Mouse (Mus musculus): Measurements from ENCODE around the gene Ush2a. TPM values are rescaled to one million over a fixed set of nuclear protein-coding genes. Genes with fewer than 3 reads are reported as not detected.

The Ush2a gene
- polyA plus RNA-seq, 1 experiment from 2014 or later = 0.09 TPM

- 56% methylated on average over 4 of the region's 4 CpGs for WGBS
- peaks cover 23% of the 10 kb centered on the region for H3K4me1 ChIP-seq
- no peak overlapping the region for H3K4me3 ChIP-seq
- H3K27ac ChIP-seq (replicated peaks) = no peak overlapping the region
- no peaks in the 10 kb centered on the region for H3K27me3 ChIP-seq (replicated peaks; ENCODE audit: low read depth, poor library complexity, severe bottlenecking)
- H3K9me3 ChIP-seq = no peaks in the 10 kb centered on the region
- no peaks in the 10 kb centered on the region for H3K36me3 ChIP-seq (replicated peaks)
- no peak for DNase-seq (ENCODE audit: low spot score)
Measured at GRCm38 (mm10) chr1:188896906-188897551, 635.2 kb downstream of the Ush2a start.

- Histone ChIP-seq H3K36me3 (replicated peaks) (no peaks in the 10 kb centered on the region), H3K4me3 (no peak overlapping the region), H3K27ac (replicated peaks) (no peak overlapping the region), H3K9me3 (no peaks in the 10 kb centered on the region), H3K4me1 (peaks cover 7% of the 10 kb centered on the region), H3K27me3 (replicated peaks; ENCODE audit: low read depth, poor library complexity, severe bottlenecking) (no peaks in the 10 kb centered on the region)
- WGBS = 69% methylated on average over 10 of the region's 10 CpGs
- DNase-seq (ENCODE audit: low spot score) = no peak
Measured at GRCm38 (mm10) chr1:188904091-188904490, 642.3 kb downstream of the Ush2a start.

- WGBS = 90% methylated on average over 7 of the region's 7 CpGs
- peaks cover 7% of the 10 kb centered on the region for H3K4me1 ChIP-seq
- H3K36me3 ChIP-seq (replicated peaks) = no peaks in the 10 kb centered on the region
- H3K27me3 ChIP-seq (replicated peaks; ENCODE audit: low read depth, poor library complexity, severe bottlenecking) = no peaks in the 10 kb centered on the region
- no peak overlapping the region for H3K4me3 ChIP-seq
- DNase-seq (ENCODE audit: low spot score) = no peak
- H3K9me3 ChIP-seq = no peaks in the 10 kb centered on the region
- H3K27ac ChIP-seq (replicated peaks) = no peak overlapping the region
Measured at GRCm38 (mm10) chr1:188906175-188906574, 644.4 kb downstream of the Ush2a start.

- Histone ChIP-seq H3K4me1 (peaks cover 4% of the 10 kb centered on the region), H3K4me3 (no peak overlapping the region), H3K36me3 (replicated peaks) (no peaks in the 10 kb centered on the region), H3K27ac (replicated peaks) (no peak overlapping the region), H3K9me3 (no peaks in the 10 kb centered on the region), H3K27me3 (replicated peaks; ENCODE audit: low read depth, poor library complexity, severe bottlenecking) (no peaks in the 10 kb centered on the region)
- no peak for DNase-seq (ENCODE audit: low spot score)
- 93% methylated on average over 11 of the region's 11 CpGs for WGBS
Measured at GRCm38 (mm10) chr1:188910656-188911055, 648.8 kb downstream of the Ush2a start.

GRCm38 (mm10) chr1:188919946-188920345 lies 658.1 kb downstream of the Ush2a start:
- 45% methylated on average over 1 of the region's 1 CpGs for WGBS
- no peaks in the 10 kb centered on the region for H3K4me1 ChIP-seq
- no peak for DNase-seq (ENCODE audit: low spot score)
- H3K27ac ChIP-seq (replicated peaks) = no peak overlapping the region
- H3K27me3 ChIP-seq (replicated peaks; ENCODE audit: low read depth, poor library complexity, severe bottlenecking) = no peaks in the 10 kb centered on the region
- no peak overlapping the region for H3K4me3 ChIP-seq
- H3K36me3 ChIP-seq (replicated peaks) = no peaks in the 10 kb centered on the region
- no peaks in the 10 kb centered on the region for H3K9me3 ChIP-seq

- H3K4me1 ChIP-seq = no peaks in the 10 kb centered on the region
- WGBS = 94% methylated on average over 14 of the region's 14 CpGs
- H3K27me3 ChIP-seq (replicated peaks; ENCODE audit: low read depth, poor library complexity, severe bottlenecking) = no peaks in the 10 kb centered on the region
- H3K4me3 ChIP-seq = no peak overlapping the region
- H3K36me3 ChIP-seq (replicated peaks) = no peaks in the 10 kb centered on the region
- no peak for DNase-seq (ENCODE audit: low spot score)
- no peak overlapping the region for H3K27ac ChIP-seq (replicated peaks)
- H3K9me3 ChIP-seq = peaks cover 4% of the 10 kb centered on the region; the same call in 1 of the 2 replicates
Measured at GRCm38 (mm10) chr1:188937246-188937780, 675.5 kb downstream of the Ush2a start.

GRCm38 (mm10) chr1:188945326-188945725 lies 683.5 kb downstream of the Ush2a start:
- H3K27me3 ChIP-seq (replicated peaks; ENCODE audit: low read depth, poor library complexity, severe bottlenecking) = no peaks in the 10 kb centered on the region

GRCm38 (mm10) chr1:188946849-188947248 lies 685.0 kb downstream of the Ush2a start:
- Histone ChIP-seq H3K27ac (replicated peaks) (no peak overlapping the region), H3K9me3 (no peaks in the 10 kb centered on the region), H3K4me1 (no peaks in the 10 kb centered on the region), H3K4me3 (no peak overlapping the region), H3K36me3 (replicated peaks) (no peaks in the 10 kb centered on the region), H3K27me3 (replicated peaks; ENCODE audit: low read depth, poor library complexity, severe bottlenecking) (no peaks in the 10 kb centered on the region)
- no peak for DNase-seq (ENCODE audit: low spot score)
- WGBS = 90% methylated on average over 11 of the region's 11 CpGs

More at GRCm38 (mm10) chr1:188945326-188945725, 683.5 kb downstream of the Ush2a start:
- DNase-seq (ENCODE audit: low spot score) = no peak
- no peak overlapping the region for H3K27ac ChIP-seq (replicated peaks)
- WGBS = 48% methylated on average over 8 of the region's 8 CpGs
- no peaks in the 10 kb centered on the region for H3K9me3 ChIP-seq
- H3K36me3 ChIP-seq (replicated peaks) = no peaks in the 10 kb centered on the region
- H3K4me1 ChIP-seq = no peaks in the 10 kb centered on the region
- H3K4me3 ChIP-seq = no peak overlapping the region

GRCm38 (mm10) chr1:188947794-188948193 lies 686.0 kb downstream of the Ush2a start:
- WGBS = 56% methylated on average over 5 of the region's 5 CpGs

GRCm38 (mm10) chr1:188948276-188948675 lies 686.5 kb downstream of the Ush2a start:
- Histone ChIP-seq H3K9me3 (no peaks in the 10 kb centered on the region), H3K27me3 (replicated peaks; ENCODE audit: low read depth, poor library complexity, severe bottlenecking) (no peaks in the 10 kb centered on the region), H3K27ac (replicated peaks) (no peak overlapping the region), H3K36me3 (replicated peaks) (no peaks in the 10 kb centered on the region), H3K4me1 (no peaks in the 10 kb centered on the region), H3K4me3 (no peak overlapping the region)
- no peak for DNase-seq (ENCODE audit: low spot score)
- 85% methylated on average over 9 of the region's 9 CpGs for WGBS

More at GRCm38 (mm10) chr1:188947794-188948193, 686.0 kb downstream of the Ush2a start:
- H3K27me3 ChIP-seq (replicated peaks; ENCODE audit: low read depth, poor library complexity, severe bottlenecking) = no peaks in the 10 kb centered on the region
- DNase-seq (ENCODE audit: low spot score) = peak; percentile 17
- no peaks in the 10 kb centered on the region for H3K4me1 ChIP-seq
- H3K4me3 ChIP-seq = no peak overlapping the region
- no peak overlapping the region for H3K27ac ChIP-seq (replicated peaks)
- H3K9me3 ChIP-seq = no peaks in the 10 kb centered on the region
- H3K36me3 ChIP-seq (replicated peaks) = no peaks in the 10 kb centered on the region

- Histone ChIP-seq H3K4me1 (no peaks in the 10 kb centered on the region), H3K4me3 (no peak overlapping the region), H3K9me3 (no peaks in the 10 kb centered on the region), H3K36me3 (replicated peaks) (no peaks in the 10 kb centered on the region), H3K27ac (replicated peaks) (no peak overlapping the region), H3K27me3 (replicated peaks; ENCODE audit: low read depth, poor library complexity, severe bottlenecking) (no peaks in the 10 kb centered on the region)
- DNase-seq (ENCODE audit: low spot score) = no peak
- 93% methylated on average over 6 of the region's 6 CpGs for WGBS
Measured at GRCm38 (mm10) chr1:188951091-188951490, 689.3 kb downstream of the Ush2a start.

- H3K4me3 ChIP-seq = no peak overlapping the region
- WGBS = 88% methylated on average over 4 of the region's 4 CpGs
- no peaks in the 10 kb centered on the region for H3K36me3 ChIP-seq (replicated peaks)
- no peaks in the 10 kb centered on the region for H3K4me1 ChIP-seq
- H3K27ac ChIP-seq (replicated peaks) = no peak overlapping the region
- no peaks in the 10 kb centered on the region for H3K9me3 ChIP-seq
- DNase-seq (ENCODE audit: low spot score) = no peak
- no peaks in the 10 kb centered on the region for H3K27me3 ChIP-seq (replicated peaks; ENCODE audit: low read depth, poor library complexity, severe bottlenecking)
Measured at GRCm38 (mm10) chr1:188952501-188952900, 690.7 kb downstream of the Ush2a start.

GRCm38 (mm10) chr1:188973078-188973477 lies 711.3 kb downstream of the Ush2a start:
- no peak for DNase-seq (ENCODE audit: low spot score)
- no peaks in the 10 kb centered on the region for H3K4me1 ChIP-seq
- H3K4me3 ChIP-seq = no peak overlapping the region
- H3K27me3 ChIP-seq (replicated peaks; ENCODE audit: low read depth, poor library complexity, severe bottlenecking) = no peaks in the 10 kb centered on the region
- no peak overlapping the region for H3K27ac ChIP-seq (replicated peaks)
- H3K9me3 ChIP-seq = no peaks in the 10 kb centered on the region
- peaks cover 98% of the 10 kb centered on the region for H3K36me3 ChIP-seq (replicated peaks)
- 88% methylated on average over 6 of the region's 6 CpGs for WGBS

Measured in embryonic facial prominence, embryonic 10.5 days (tissue).